Mouse (Mus musculus) R1 (cell line): ENCODE data around the gene Csrnp2.

ENCODE experiments used
- DNase-seq: peaks from one replicate; pipeline ENCODE4 v3.0.0-alpha.2; 2018; ENCODE audit warnings: low read depth, low spot score

Gene Csrnp2

DNA sequence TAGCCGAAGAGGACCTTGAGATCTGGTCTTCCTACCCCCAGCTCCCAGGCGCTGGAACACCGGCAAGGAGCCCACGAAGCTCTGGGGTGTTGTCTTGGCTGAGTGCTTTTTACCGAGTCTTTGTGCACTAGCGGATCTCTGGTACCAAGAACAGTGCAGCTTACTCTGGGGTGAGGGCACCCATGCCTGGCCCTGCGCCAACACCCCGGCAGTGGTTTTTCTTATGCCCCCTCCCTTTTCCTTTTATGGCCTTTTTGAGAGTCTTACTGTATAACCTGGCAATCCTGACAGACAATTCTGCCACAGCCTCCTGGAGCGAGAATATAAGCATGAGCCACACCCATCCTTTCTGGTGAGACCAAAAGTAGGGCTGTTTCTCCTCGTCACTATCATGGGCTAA is 16.9 kb downstream of the Csrnp2 start:
- DNase-seq = peak; percentile 39

DNA sequence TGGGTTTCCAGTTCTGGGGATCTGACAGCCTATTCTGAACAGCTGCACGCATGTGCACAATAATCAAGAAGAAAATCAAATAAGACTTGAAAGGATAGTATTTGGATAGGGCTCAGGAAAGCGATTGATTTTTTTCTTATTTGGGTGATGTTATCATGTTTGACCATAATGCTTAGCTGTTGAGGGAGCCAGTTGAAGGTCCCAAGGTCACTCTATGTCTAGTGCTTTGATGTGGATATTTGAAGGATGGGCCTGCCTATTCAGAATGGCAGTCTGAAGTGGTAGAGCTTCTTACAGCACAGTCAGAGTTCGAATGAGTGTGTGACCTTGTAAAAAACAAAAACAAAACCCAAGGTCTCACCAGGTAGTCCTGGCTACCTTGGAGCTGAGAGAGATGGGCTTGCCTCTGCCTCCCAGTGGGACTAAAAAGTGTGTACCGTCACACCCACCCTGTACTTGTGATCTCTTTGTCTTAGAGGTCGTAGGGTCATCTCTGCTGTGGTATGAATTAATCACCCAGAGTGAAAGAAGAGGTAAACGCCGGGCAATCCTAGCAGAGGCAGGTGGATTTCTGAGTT is 21.3 kb downstream of the Csrnp2 start:
- DNase-seq = peak; percentile 97

DNA sequence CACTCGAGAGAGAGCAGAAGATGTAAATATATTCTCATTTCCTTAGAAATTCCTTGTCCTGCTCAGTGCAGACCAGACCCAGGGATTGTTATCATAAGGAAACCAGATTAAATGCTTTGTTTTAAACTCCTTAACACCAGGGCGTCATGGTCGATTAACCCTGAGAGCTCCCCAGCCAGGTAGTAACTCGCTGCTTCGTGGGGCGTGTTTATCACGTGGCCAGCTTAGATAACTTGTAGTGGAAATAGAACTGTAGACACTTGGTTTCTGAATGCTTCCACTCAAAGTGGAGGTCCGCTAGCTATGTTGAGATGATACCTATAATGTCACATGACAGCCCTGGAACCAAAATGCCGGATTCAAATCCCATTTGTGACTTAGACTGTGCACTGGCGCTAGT is 25.3 kb downstream of the Csrnp2 start:
- no peak for DNase-seq

DNA sequence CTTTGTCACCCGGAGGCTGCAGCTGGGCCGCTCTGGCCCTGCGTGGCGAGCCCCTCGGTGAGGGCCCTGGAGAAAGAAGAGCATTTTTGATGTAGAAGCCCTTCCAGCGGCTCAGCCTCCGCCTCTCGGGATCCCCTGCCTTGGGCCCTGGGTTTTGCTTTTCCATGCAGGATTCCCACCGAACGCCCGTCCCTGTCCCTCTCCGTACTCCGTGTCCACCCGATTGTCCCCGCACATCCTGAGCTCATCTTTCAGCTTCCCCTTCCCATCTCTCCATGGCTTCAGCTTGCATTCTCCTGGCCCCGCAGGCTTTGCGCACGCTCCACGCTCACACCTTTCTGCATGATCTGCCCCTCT is 26.1 kb downstream of the Csrnp2 start:
- DNase-seq = no peak

DNA sequence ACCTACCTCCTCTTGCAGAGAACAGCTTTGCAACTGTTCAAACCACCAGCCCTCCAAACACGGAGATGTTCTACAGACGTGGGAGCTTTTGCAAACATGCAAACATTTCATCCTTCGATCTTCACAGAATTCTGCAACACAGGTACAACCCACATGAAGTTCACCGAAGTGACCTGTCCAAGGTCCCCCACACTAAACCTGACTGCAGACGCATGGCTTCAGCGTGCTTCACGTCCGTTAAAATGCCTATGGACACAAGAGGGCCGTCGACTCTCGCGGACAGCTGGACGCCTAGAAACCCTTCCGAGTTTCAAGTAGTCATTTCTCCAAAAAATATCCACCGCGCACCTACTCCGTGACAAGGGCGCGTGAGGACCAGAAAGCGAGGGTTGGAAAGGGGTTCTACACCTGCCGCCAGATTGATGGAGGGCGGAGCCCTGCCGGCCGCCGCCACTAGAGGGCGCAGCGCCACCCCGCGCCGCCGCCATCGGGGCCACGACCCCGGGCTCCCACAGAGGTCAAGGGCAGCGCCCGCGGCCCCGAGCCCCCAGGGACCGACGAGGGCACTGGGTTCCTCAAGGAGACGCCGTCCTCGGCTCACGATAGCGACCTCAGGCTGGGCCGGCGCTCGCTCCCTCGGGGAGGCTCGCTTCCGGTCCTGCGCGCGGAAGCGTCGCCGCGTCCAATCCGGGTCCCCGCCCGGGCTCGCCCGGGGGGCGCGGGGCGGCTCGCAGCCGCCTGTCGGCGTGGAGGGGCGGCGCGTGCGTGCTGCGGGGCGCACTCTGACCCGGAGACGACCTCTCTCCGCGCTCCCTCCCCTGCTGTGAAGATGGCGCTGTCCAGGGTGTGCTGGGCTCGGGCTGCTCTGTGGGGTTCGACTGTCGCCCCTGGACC is 26.7 kb downstream of the Csrnp2 start, which contains the start of gene Letmd1:
TSS of gene Letmd1 (plus strand) at position 729 of the 894 bp plus-strand sequence.
- peak; percentile 84 for DNase-seq

DNA sequence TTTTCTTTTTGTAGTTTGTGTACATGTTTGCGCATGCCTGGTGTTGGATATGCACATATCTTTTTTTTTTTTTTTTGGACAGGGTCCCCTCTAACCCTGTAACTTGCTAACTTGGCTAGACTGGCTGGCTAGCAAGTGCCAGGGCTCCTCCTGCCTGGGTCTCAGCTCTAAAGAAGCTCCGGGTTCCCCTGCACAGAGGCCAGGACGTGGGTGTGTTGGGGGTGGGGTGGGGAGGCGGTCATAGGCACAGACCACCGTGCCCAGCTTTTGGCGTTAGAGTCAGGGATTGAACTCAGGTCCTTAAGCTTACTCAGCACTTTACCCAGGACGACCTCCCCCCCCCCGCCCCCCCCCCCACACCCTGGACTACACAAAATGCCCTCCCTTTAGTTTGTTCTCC is 27.6 kb downstream of the Csrnp2 start:
- DNase-seq = no peak

DNA sequence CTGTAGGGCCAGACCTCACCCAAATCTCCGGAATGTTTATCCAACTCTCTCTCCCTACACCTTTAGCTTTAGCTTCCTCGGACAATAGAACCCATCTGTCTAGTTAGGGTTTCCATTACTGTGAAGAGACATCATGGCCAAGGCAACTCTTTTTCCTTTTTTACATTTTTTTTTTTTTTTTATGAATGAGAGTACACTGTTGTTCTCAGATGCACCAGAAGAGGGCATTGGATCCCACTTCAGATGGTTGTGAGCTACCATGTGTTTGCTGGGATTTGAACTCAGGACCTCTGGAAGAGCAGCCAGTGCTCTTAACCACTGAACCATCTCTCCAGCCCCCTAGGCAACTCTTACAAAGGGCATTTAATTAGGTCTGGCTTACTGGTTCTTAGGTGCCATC is 29.9 kb downstream of the Csrnp2 start:
- no peak for DNase-seq

DNA sequence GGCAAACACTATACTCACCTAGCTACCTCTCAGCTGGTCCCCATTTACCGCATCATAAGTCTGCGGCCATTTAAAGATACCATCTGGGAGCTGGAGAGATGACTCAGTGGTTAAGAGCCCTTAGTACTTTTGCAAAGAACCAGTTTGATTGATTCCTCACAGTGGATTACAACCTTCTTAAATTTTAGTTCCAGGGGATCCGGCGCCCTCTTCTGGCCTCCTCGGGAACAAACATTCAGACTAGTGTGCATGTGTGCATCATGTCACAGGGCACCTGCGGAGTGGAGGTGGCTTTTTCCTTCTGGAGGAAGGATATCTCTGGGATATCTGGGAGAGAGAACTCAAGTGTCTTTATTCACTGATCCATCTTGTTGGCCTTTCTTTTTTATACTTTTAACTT is 31.6 kb downstream of the Csrnp2 start:
- DNase-seq = peak; percentile 78

DNA sequence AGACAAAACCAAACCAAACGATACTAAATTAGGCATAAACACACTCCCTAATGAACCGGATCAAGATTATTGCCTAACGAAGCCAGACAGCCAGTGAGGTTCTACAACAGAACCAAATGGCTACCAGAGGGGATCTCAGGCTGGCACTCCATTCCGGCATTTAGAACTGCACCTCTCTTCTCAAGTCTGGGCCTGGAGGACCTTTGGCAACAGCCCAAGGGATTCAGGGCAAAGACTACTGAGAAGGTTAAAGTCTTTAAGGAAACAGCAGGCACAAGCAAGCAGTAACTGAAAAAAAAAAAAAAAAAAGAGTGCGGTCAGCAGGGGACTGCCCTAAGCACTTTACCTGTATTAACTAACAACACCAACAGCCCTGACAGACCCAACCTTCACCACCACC is 33.2 kb downstream of the Csrnp2 start:
- no peak for DNase-seq

DNA sequence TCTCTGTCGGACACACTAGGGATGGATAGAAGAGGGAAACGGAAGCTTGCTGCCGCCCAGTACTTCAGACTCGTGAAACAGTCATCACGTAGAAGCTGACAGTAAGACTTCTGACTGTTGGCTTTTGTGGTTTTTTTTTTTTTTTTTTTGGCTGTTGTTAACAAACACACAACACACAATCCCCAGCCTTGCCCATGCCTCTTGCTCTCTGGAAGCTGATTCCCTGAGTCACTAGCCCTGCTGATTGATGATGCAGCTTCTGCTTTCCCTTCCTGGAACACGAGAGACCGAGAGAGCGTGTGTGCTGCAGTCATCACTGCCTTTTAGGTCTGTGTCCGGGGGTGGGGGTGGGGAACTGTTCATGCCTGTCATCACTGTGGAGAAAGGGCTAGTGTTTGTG is 33.6 kb downstream of the Csrnp2 start:
- no peak for DNase-seq

DNA sequence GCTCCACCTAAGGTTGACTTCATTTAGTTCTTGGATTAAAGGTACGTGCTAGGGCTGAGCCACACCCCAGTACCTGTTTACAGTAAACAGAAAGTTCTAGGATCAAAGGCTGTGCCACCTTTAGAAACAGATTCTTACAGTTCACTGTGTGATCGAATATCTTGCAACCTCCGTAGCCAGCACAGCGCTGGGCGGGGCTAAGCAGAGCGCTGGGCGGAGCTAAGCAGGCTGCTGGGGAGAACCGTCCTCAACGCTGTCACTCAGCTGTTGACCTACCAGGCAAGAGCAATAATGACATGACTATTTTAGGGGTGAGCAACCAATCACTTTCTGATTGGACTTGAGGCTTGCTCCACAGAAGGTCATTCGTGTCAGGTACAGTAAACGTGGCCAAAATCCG is 34.3 kb downstream of the Csrnp2 start:
- DNase-seq = peak; percentile 78

DNA sequence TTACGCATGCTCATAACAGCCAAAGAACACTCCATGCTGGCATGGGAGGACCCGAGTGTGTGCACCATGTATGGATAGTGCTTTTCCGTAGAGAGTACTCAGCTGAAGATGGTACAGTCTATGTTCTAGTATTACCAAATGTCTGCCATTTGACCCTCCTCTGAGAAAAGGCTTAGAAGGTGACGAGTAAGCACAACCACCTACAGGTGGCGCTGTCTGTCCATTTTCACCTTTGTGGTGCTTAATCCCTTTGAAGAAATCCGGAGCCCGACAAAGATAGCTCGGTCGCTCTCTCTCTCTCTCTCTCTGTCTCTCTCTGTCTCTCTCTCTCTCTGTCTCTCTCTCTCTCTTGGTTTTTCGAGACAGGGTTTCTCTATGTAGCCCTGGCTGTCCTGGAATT is 37.2 kb downstream of the Csrnp2 start:
- DNase-seq = peak; percentile 93

DNA sequence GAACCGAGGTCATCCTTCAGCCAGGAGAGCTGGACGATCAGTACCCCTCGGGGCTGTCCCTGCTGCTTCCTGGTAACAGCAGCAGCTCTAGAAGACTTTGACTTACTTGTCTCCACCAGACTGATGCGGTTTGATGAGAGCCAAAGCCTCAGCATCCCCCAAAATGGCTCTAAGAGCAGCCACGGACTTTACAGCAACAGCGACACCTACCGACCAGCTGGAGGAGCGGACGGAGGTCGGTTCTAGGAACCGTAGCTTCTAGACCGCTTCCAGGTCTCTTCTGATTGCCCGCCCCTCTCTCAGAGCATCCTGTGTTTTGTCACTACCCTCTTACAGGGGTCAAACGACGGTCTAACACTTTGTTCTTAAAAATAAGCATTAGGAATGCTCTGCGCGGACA is 37.9 kb downstream of the Csrnp2 start:
- peak; percentile 91 for DNase-seq

DNA sequence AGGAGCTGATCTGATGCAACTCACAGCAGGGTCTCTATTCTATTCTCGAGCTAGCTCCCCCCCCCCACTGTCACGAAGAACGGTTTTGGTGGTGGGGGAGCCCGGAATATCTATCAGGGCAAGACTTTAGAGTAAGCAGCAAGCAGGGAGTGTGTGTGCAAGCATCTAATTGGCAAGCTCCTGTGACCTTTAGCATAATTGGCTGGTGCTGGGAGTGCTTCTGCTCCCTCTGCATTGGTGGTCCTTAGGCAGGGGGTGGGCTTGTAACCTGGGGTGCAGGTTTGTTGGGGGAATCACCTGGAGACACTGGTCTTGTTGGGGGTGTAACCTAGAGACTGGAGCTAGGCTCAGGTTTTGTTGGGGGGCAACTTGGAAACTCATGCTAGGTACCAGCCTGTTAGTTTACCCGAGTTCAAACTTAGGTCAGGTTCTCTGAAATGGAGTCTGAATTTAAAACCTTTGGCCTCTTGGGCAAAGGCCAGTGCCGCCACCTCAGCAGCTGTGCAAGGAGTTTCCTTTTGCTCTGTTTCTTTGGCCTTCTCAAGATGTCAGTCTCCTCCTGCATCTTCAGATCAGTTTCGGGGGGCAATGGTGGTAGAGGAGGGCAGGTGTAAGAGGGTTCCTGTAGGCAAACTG is 38.8 kb downstream of the Csrnp2 start:
- no peak for DNase-seq

DNA sequence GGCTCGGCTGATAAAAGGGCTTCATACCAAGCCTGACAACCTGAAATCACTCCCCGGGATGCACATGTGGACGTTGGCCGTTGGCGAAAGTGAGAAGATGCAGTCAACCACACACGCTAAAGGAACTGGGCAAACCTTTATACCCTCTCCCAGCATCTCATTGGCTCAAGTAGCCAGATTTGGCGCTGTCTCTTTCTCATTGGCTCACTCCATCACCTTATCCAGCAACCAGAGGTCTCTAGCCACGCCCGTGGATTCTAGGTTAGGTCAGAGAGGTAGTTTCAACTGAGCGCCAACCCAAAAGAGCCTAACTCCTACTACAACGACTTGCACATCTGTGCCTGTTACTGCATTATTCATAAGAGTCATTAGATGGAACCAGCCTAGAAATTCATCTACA is 42.8 kb downstream of the Csrnp2 start:
- DNase-seq = peak; percentile 86

DNA sequence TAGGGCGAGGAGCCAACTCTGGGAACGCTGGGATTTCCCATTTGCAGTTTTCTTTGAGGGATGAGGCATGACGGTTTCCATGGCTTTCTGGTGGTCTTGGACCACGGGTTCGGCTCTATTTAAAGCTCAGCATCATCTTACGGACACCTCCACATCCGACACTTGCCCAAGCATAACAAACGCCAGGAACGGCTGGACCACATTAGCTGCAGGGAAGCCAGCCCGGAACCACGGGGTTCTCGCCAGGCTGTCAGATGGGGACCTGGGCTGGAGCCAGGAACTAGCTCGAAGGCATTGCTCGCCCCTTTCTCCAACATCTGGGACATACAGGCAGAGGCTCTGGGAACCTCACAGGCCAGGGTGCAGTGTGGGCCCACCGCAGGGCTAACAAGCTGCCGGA is 44.0 kb downstream of the Csrnp2 start:
- no peak for DNase-seq

DNA sequence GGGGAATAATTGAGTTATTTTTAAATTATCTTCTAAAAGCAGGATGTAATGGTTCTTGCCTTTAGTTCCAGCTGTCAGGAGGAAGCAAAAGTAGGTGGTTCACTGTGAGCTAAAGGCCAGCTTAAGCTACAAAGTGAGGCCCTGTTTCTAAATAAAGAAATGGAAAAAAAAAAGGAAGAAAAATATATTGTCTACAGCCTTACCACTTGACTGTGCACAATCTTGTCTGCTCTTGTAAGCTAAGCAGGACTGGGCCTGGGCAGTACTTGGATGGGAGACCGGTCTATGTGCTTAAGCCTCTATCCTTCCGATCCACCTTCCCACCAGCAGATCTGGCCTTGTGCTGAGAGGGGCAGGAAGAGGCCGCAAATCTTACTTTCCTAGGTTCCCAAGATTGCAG is 45.8 kb downstream of the Csrnp2 start:
- DNase-seq = no peak

DNA sequence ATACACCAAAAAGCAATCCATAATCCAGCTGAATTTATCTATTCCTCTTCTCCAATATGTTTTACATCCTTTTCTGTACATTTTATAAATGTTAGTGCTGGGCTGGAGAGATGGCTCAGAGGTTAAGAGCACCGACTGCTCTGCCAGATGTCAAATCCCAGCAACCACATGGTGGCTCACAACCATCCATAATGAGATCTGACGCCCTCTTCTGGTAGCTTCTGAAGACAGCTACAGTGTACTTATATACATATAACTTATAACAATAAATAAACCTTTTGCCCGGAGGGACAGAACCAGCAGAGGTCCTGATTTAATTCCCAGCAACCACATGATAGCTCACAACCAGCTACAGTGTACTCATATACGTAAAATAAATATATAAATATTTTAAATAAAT is 46.7 kb downstream of the Csrnp2 start:
- DNase-seq = peak; percentile 70

DNA sequence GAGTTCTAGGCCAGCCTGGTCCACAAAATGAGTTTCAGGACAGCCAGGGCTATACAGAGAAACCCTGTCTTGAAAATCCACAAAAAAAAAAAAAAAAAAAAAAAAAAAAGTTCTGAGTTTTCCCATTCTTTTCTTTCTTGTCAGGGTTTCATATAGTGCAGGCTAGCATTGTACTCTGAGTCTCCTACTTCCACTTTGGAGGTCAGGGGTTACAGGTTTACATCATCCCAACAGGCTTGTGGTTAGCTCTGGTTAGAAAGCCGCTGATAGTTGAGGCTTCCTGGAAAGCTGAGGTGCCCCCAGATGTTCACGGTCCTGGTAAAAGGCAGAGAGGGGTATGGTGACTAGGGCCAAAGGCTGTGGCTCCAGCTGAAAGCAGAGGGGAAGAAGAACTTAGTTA is 48.4 kb downstream of the Csrnp2 start:
- no peak for DNase-seq

DNA sequence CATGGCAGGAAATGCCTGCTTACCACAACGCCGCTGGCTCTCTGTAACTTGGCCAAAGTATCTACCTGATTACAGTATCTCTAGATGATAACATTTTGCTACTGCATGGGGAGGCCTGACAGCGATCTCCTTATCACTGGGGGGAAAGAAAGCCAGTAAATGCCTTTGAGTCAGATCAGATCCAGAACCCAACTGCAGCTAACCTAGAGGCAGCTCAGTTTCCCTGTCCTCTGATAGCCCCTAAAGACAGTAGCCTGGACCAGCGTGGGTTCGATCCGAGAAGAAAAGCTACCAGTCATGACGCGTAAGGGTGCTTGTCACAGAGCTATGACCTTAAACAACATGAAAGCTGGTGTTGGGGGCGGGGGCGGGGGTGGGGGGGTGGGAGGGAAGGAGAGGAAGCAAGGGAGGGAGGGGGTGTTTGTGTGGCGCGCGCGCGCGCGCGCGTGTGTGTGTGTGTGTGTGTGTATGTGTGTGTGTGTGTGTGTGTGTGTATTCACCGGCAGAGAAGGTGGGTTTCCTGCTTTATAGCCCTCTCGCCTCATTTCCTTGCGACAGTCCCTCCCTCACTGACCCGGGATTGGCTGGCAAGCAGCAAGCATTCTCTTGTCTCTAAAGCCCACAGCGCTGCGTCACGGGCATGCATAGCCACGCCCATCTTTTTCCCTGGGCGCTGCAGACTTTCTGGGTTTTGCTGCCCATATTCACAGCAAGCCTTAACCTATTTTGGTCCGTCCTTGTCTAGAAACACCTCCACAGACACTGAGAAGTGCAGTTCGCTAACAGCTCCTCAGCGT is 52.0 kb downstream of the Csrnp2 start:
- DNase-seq = peak; percentile 81

DNA sequence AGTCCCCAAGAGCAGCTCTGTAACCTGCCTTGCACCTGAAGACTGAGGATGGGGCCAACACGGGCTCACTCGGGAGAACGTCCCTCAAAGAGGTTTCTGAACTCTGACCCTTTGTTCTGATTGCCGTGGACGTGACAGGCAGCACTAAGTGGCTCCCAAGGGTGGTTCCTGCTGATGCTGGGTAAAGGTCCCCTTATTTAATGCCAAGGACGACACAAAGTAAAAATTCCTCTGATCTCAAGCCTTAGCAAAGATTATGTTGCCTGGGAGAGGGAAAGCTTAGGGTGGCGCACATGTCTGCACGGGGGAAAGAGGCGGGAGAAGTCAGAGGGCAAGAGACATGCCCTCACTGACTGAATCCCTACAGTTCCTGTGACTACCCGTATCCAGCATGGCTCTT is 58.8 kb downstream of the Csrnp2 start:
- DNase-seq = no peak

DNA sequence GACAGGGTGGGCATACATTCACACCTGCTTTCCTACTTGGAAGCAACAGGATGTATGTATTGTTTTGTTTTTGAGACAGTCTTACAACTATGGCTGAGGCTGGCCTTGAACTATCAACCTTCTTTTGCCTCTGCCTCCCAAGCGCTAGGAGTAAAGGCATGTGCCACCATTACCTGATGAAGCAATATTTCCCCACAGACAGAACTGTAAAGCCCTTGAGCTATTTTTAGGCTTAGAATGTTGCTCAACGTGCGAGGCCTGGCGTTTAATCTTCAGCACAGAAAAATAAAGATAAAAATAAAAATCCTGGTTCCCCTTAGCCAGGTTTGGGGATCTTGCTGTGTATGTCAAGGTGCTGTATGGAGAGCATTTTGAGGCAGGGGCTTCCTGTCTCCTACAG is 59.2 kb downstream of the Csrnp2 start:
- DNase-seq = no peak
